Mouse (Mus musculus) lung, postnatal 0 days (tissue): ENCODE measurements around the gene Gm21028.

Experiments used
- CTCF ChIP-seq: IDR thresholded peaks from 2 replicates; pipeline ENCODE4 v1.5.1; 2016; ENCODE audit warnings: antibody characterized with exemption, mild to moderate bottlenecking
- EP300 ChIP-seq: IDR thresholded peaks from 2 replicates; pipeline ENCODE4 v1.6.1; 2016; ENCODE audit warnings: antibody characterized with exemption, mild to moderate bottlenecking, control low read depth

GRCm38 (mm10) chr7:42551766-42552165 lies 26.6 kb downstream of the Gm21028 start:
- TF ChIP-seq CTCF (no peak), EP300 (no peak)
